Mouse (Mus musculus) MEL (cell line): Measurements from ENCODE around the gene Msgn1. TPM values are rescaled to one million over a fixed set of nuclear protein-coding genes. Genes with fewer than 3 reads are reported as not detected.

Experiments
- DNase-seq: peaks from one replicate; pipeline ENCODE4 v3.0.0; 2011; ENCODE audit warnings: low read depth, low spot score
- H3K27ac ChIP-seq: 2 replicates; pipeline ENCODE4 v1.5.1; 2012; ENCODE audit warnings: low read depth, mild to moderate bottlenecking, control low read depth, low read length, moderate library complexity; ENCODE audit not compliant: control insufficient read depth
- H3K27me3 ChIP-seq, 2 experiments: fragments of 150-350 bp in 1 of 2; sonication (generic) in 1 of 2; 2 replicates each; pipeline ENCODE4 v1.6.1; 2012; ENCODE audit warnings: low read length in 2 of 2, mild to moderate bottlenecking in 2 of 2, improper control_type of control experiment in 1 of 2, moderate library complexity in 1 of 2; ENCODE audit not compliant: insufficient read depth in 2 of 2, control insufficient read depth in 1 of 2
- H3K36me3 ChIP-seq, 2 experiments: 2 replicates each; pipeline ENCODE4 v1.6.1; 2012 to 2014; ENCODE audit warnings: low read length in 2 of 2, improper control_type of control experiment in 1 of 2, inconsistent platforms in 1 of 2, mild to moderate bottlenecking in 1 of 2; ENCODE audit not compliant: insufficient read depth in 2 of 2, control insufficient read depth in 1 of 2
- H3K4me1 ChIP-seq, 2 experiments: fragments of 150-350 bp in 1 of 2; sonication (generic) in 1 of 2; 2 replicates each; pipeline ENCODE4 v1.6.1; 2012; ENCODE audit warnings: low read length in 2 of 2, improper control_type of control experiment in 1 of 2, mild to moderate bottlenecking in 1 of 2; ENCODE audit not compliant: insufficient read depth in 2 of 2, control insufficient read depth in 1 of 2
- H3K4me3 ChIP-seq, 2 experiments: fragments of 150-350 bp in 1 of 2; sonication (generic) in 1 of 2; 2 replicates each; pipeline ENCODE4 v1.5.1; 2012; ENCODE audit warnings: low read depth in 2 of 2, low read length in 2 of 2, mild to moderate bottlenecking in 2 of 2, moderate library complexity in 2 of 2, control low read depth in 1 of 2, improper control_type of control experiment in 1 of 2; ENCODE audit not compliant: control insufficient read depth in 1 of 2, insufficient read depth in 1 of 2
- H3K79me2 ChIP-seq: 2 replicates; pipeline ENCODE4 v1.6.1; 2012; ENCODE audit warnings: mild to moderate bottlenecking, low read length, moderate library complexity; ENCODE audit not compliant: control insufficient read depth, poor library complexity, insufficient read depth
- H3K9ac ChIP-seq: 2 replicates; pipeline ENCODE4 v1.6.1; 2012; ENCODE audit warnings: low read depth, mild to moderate bottlenecking, control low read depth, low read length, moderate library complexity; ENCODE audit not compliant: control insufficient read depth, poor library complexity, severe bottlenecking
- H3K9me3 ChIP-seq: fragments of 150-350 bp; sonication (generic); replicated peaks from 2 replicates; pipeline ENCODE4 v1.6.1; 2012; ENCODE audit warnings: mild to moderate bottlenecking, low read length, improper control_type of control experiment, moderate library complexity; ENCODE audit not compliant: insufficient read depth
- CHD1 ChIP-seq: IDR thresholded peaks from 2 replicates; pipeline ENCODE4 v1.6.1; 2012; ENCODE audit warnings: low read depth, mild to moderate bottlenecking, inconsistent platforms, low read length, improper control_type of control experiment
- CHD2 ChIP-seq: IDR thresholded peaks from 2 replicates; pipeline ENCODE4 v1.6.1; 2011; ENCODE audit warnings: low read length, improper control_type of control experiment
- E2F4 ChIP-seq: IDR thresholded peaks from 2 replicates; pipeline ENCODE4 v1.6.1; 2011; ENCODE audit warnings: low read depth, low read length, improper control_type of control experiment, borderline replicate concordance
- EP300 ChIP-seq, 2 experiments: IDR thresholded peaks; 2 replicates each; pipeline ENCODE4 v1.6.1; 2011; ENCODE audit warnings: improper control_type of control experiment in 2 of 2, low read length in 2 of 2, low read depth in 1 of 2, mild to moderate bottlenecking in 1 of 2
- GABPA ChIP-seq: IDR thresholded peaks from 2 replicates; pipeline ENCODE4 v1.6.1; 2012; ENCODE audit warnings: low read depth, mild to moderate bottlenecking, inconsistent platforms, low read length, improper control_type of control experiment, moderate library complexity
- KAT2A ChIP-seq: conservative IDR thresholded peaks from 2 replicates; pipeline ENCODE4 v1.6.1; 2012; ENCODE audit warnings: low read depth, low read length, improper control_type of control experiment, inconsistent platforms
- MAFK ChIP-seq: IDR thresholded peaks from 2 replicates; pipeline ENCODE4 v1.6.1; 2011; ENCODE audit warnings: low read depth, mild to moderate bottlenecking, low read length, improper control_type of control experiment, borderline replicate concordance
- MXI1 ChIP-seq: IDR thresholded peaks from 2 replicates; pipeline ENCODE4 v1.6.1; 2011; ENCODE audit warnings: mild to moderate bottlenecking, low read depth, low read length, improper control_type of control experiment
- MYB ChIP-seq: IDR thresholded peaks from 2 replicates; pipeline ENCODE4 v1.6.1; 2011; ENCODE audit warnings: mild to moderate bottlenecking, low read depth, low read length, improper control_type of control experiment
- MYC ChIP-seq: IDR thresholded peaks from 2 replicates; pipeline ENCODE4 v1.6.1; 2011; ENCODE audit warnings: low read depth, mild to moderate bottlenecking, low read length, improper control_type of control experiment, moderate library complexity
- NELFE ChIP-seq: IDR thresholded peaks from 2 replicates; pipeline ENCODE4 v1.6.1; 2011; ENCODE audit warnings: low read depth, low read length, improper control_type of control experiment
- NRF1 ChIP-seq: IDR thresholded peaks from 2 replicates; pipeline ENCODE4 v1.6.1; 2014; ENCODE audit warnings: low read depth, mild to moderate bottlenecking, inconsistent platforms, low read length, improper control_type of control experiment, moderate library complexity; ENCODE audit not compliant: poor library complexity, insufficient read depth, severe bottlenecking
- SMC3 ChIP-seq: IDR thresholded peaks from 2 replicates; pipeline ENCODE4 v1.6.1; 2011; ENCODE audit warnings: low read depth, low read length, improper control_type of control experiment
- TAL1 ChIP-seq: IDR thresholded peaks from 2 replicates; pipeline ENCODE4 v1.6.1; 2012; ENCODE audit warnings: mild to moderate bottlenecking, inconsistent platforms, low read length, moderate library complexity, mixed read lengths
- USF1 ChIP-seq: IDR thresholded peaks from 2 replicates; pipeline ENCODE4 v1.6.1; 2014; ENCODE audit warnings: low read depth, mild to moderate bottlenecking, inconsistent platforms, low read length, improper control_type of control experiment, moderate library complexity
- ZKSCAN1 ChIP-seq: IDR thresholded peaks from 2 replicates; pipeline ENCODE4 v1.6.1; 2012; ENCODE audit warnings: low read depth, mild to moderate bottlenecking, inconsistent platforms, low read length, improper control_type of control experiment, moderate library complexity
- ZNF384 ChIP-seq: IDR thresholded peaks from 2 replicates; pipeline ENCODE4 v1.6.1; 2012; ENCODE audit warnings: low read depth, mild to moderate bottlenecking, inconsistent platforms, low read length, improper control_type of control experiment
- polyA plus RNA-seq, 2 experiments: library from polyadenylated mRNA; stranded (reverse) in 1 of 2; unstranded in 1 of 2; fragments of >175 nt in 1 of 2; fragments of >200 nt in 1 of 2; gene quantifications; 2 replicates each; pipeline versions ENCODE4 v1.2.1 to v1.2.4; 2012; ENCODE audit warnings: low replicate concordance in 2 of 2, low read depth in 1 of 2; ENCODE audit not compliant: insufficient read length in 2 of 2, insufficient read depth in 1 of 2, missing spikeins in 1 of 2
- total RNA-seq: library from RNA; depleted of rRNA; stranded (reverse); fragments of 300-350 nt; gene quantifications from 2 replicates; pipeline ENCODE4 v1.2.3, GENCODE M21; 2012

The Msgn1 gene
- total and polyA plus RNA-seq, 3 experiments: not detected

DNA sequence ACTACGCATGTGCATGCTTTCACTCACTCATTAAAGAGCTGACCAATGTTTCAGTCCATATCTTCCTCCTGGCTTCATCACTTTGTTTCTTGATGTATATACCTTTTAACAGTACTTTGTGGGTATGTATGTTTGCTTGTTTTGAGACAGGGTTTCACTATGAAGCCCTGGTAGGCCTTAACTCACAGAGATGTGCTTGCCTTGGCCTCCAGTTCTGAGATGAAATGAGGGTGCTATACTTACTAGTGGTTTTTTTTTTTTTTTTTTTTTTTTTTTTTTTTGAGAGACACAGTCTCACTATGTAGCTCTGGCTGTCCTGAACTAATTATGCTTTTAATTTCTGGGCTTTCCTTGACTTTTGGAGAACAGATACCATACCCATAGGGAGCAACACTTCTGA, 38.7 kb upstream of the Msgn1 start:
- TF ChIP-seq TAL1 (no peak), ZNF384 (peak; percentile 34; the same call in 1 of the 2 replicates)
- Histone ChIP-seq H3K4me3 (no peak overlapping the region), H3K27ac (no peak overlapping the region), H3K9me3 (no peaks in the 10 kb centered on the region), H3K9ac (no peak overlapping the region), H3K36me3 (peaks cover 0 to 11% of the 10 kb centered on the region in 2 experiments; a peak in 2 of 4 replicates), H3K79me2 (no peaks in the 10 kb centered on the region), H3K27me3 (no peaks in the 10 kb centered on the region), H3K4me1 (no peaks in the 10 kb centered on the region)
- no peak for DNase-seq

DNA sequence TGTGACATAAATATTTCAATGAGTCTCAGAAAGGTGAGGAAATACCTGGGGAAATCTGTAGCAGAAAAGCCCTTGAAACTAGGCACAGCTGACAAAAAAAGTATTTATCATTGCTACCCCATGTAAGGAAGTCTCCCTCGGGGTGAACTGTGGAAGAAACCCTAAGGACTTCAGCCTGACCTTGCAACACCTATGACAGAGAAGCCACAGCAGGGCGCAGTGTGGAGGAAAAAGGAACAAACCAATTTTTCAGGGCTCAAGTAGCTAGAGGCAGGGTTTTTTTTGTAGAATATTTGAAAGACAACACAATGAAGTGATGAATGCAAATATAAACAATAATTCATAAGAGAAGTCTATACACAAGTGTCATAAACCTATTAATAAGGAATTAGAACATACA, 27.2 kb upstream of the Msgn1 start:
- no peak for DNase-seq
- Histone ChIP-seq H3K27me3 (no peaks in the 10 kb centered on the region), H3K9me3 (no peaks in the 10 kb centered on the region), H3K4me3 (no peak overlapping the region), H3K36me3 (no peaks in the 10 kb centered on the region; a peak in 1 of 4 replicates), H3K27ac (no peak overlapping the region)
- TF ChIP-seq GABPA (no peak), CHD1 (no peak), E2F4 (no peak), USF1 (no peak), EP300 (IDR thresholded peaks at IDR 0.05; ENCODE audit: low read depth in 1 of 2, low read length in 2 of 2) (no peak), MAFK (no peak), MYC (no peak), SMC3 (no peak), ZNF384 (no peak), CHD2 (no peak), MYB (no peak), MXI1 (no peak), NRF1 (no peak), KAT2A (no peak), ZKSCAN1 (no peak), NELFE (no peak)
- TF ChIP-seq, all 39 proteins: peak for 0
- Histone ChIP-seq H3K79me2 (no peaks in the 10 kb centered on the region), H3K4me1 (no peaks in the 10 kb centered on the region; a peak in 1 of 4 replicates), H3K9ac (no peak overlapping the region)
